Mouse (Mus musculus) thymus, adult 2 months (tissue): ENCODE measurements at regions not wholly inside any gene's neighbourhood (a gene's known extent, or its start where the extent isn't known, plus 50 kb on each side); places are given as distances from the start of the nearest gene placed in this dataset.
A peak's percentile ranks its signal among the peaks of the same experiment; 100 is the strongest.

Experiments
- DNase-seq: peaks from one replicate; pipeline ENCODE4 v3.0.0; 2021
- H3K27ac ChIP-seq: fragments of 200-500 bp; 2 replicates; pipeline ENCODE4 v1.5.1; 2012; ENCODE audit warnings: low read length, control low read depth; ENCODE audit not compliant: control insufficient read depth, insufficient read depth
- H3K27me3 ChIP-seq: fragments of 200-500 bp; 2 replicates; pipeline ENCODE4 v1.6.1; 2012; ENCODE audit warnings: mild to moderate bottlenecking, low read length, moderate library complexity, mixed read lengths; ENCODE audit not compliant: control insufficient read depth, insufficient read depth
- H3K36me3 ChIP-seq: fragments of 200-500 bp; 2 replicates; pipeline ENCODE4 v1.6.1; 2012; ENCODE audit warnings: mild to moderate bottlenecking, low read length, moderate library complexity; ENCODE audit not compliant: control insufficient read depth, insufficient read depth
- H3K4me1 ChIP-seq: fragments of 200-500 bp; replicated peaks from 2 replicates; pipeline ENCODE4 v1.6.1; 2012; ENCODE audit warnings: low read length; ENCODE audit not compliant: control insufficient read depth, insufficient read depth
- H3K4me3 ChIP-seq: fragments of 200-500 bp; 2 replicates; pipeline ENCODE4 v1.5.1; 2012; ENCODE audit warnings: mild to moderate bottlenecking, low read length, control low read depth, moderate library complexity; ENCODE audit not compliant: control insufficient read depth, insufficient read depth
- CTCF ChIP-seq: fragments of 200-500 bp; IDR thresholded peaks from 2 replicates; pipeline ENCODE4 v1.5.1; 2012; ENCODE audit warnings: mild to moderate bottlenecking, control low read depth, low read length, moderate library complexity, borderline replicate concordance; ENCODE audit not compliant: control insufficient read depth, poor library complexity, insufficient read depth; ENCODE audit errors: extremely low read depth
- POLR2A ChIP-seq: fragments of 200-500 bp; IDR thresholded peaks from 2 replicates; pipeline ENCODE4 v1.6.1; 2012; ENCODE audit warnings: mild to moderate bottlenecking, low read length, control low read depth, moderate library complexity; ENCODE audit not compliant: control insufficient read depth, poor library complexity, insufficient read depth; ENCODE audit errors: extremely low read depth
- WGBS: fragments of 180-500 bp; shearing (Covaris S2); methylation state at CpG from one replicate; pipeline ENCODE4 v1.1.7; 2018; 5-methylcytosine and 5-hydroxymethylcytosine counted together

GRCm38 (mm10) chr16:95921169-95921568 is 69.6 kb downstream of the Psmg1 start:
- H3K4me1 ChIP-seq, result peaks cover 32% of the 10 kb centered on the region
- 73% methylated on average over 4 of the region's 4 CpGs for WGBS
- no peaks in the 10 kb centered on the region for H3K27me3 ChIP-seq
- no peak for TF ChIP-seq CTCF
- no peak for TF ChIP-seq POLR2A
- no peak overlapping the region for H3K27ac ChIP-seq
- H3K4me3 ChIP-seq, result no peak overlapping the region
- no peaks in the 10 kb centered on the region for H3K36me3 ChIP-seq
- DNase-seq, result no peak

GRCm38 (mm10) chr16:95918651-95919425 is 71.9 kb downstream of the Psmg1 start:
- no peak overlapping the region for H3K27ac ChIP-seq
- WGBS, result 97% methylated on average over 16 of the region's 16 CpGs
- no peak overlapping the region for H3K4me3 ChIP-seq
- TF ChIP-seq CTCF (no peak), POLR2A (no peak)
- H3K36me3 ChIP-seq, result no peaks in the 10 kb centered on the region
- DNase-seq, result no peak
- H3K4me1 ChIP-seq, result peaks cover 23% of the 10 kb centered on the region
- no peaks in the 10 kb centered on the region for H3K27me3 ChIP-seq

- no peaks in the 10 kb centered on the region for H3K36me3 ChIP-seq
- WGBS, result 90% methylated on average over 14 of the region's 14 CpGs
- no peak for DNase-seq
- H3K27ac ChIP-seq, result peak overlapping the region; percentile 67
- no peak for TF ChIP-seq POLR2A
- no peak for TF ChIP-seq CTCF
- no peaks in the 10 kb centered on the region for H3K27me3 ChIP-seq
- H3K4me3 ChIP-seq, result no peak overlapping the region
- H3K4me1 ChIP-seq, result peaks cover 23% of the 10 kb centered on the region
These were observed 72.9 kb downstream of the Psmg1 start for GRCm38 (mm10) chr16:95917635-95918407.

GRCm38 (mm10) chr16:95913879-95914278 is 76.9 kb downstream of the Psmg1 start:
- Histone ChIP-seq H3K4me1 (peaks cover 21% of the 10 kb centered on the region), H3K27me3 (no peaks in the 10 kb centered on the region), H3K4me3 (no peak overlapping the region), H3K27ac (no peak overlapping the region), H3K36me3 (no peaks in the 10 kb centered on the region)
- no peak for DNase-seq
- 87% methylated on average over 5 of the region's 5 CpGs for WGBS
- no peak for TF ChIP-seq POLR2A
- TF ChIP-seq CTCF, result no peak

GRCm38 (mm10) chr16:95904531-95905165 is 86.1 kb downstream of the Psmg1 start:
- no peaks in the 10 kb centered on the region for H3K36me3 ChIP-seq
- TF ChIP-seq CTCF, result no peak
- no peak for TF ChIP-seq POLR2A
- H3K4me1 ChIP-seq, result peaks cover 32% of the 10 kb centered on the region
- H3K4me3 ChIP-seq, result no peak overlapping the region
- H3K27ac ChIP-seq, result peak overlapping the region; percentile 33
- 79% methylated on average over 6 of the region's 6 CpGs for WGBS
- H3K27me3 ChIP-seq, result no peaks in the 10 kb centered on the region
- peak; percentile 35 for DNase-seq

GRCm38 (mm10) chr16:95903383-95903913 is 87.3 kb downstream of the Psmg1 start:
- no peaks in the 10 kb centered on the region for H3K27me3 ChIP-seq
- H3K4me3 ChIP-seq, result 0 out of 2 replicates have a peak overlapping the region, but pooled peaks have one; percentile 3
- H3K27ac ChIP-seq, result peak overlapping the region; percentile 67
- peaks cover 42% of the 10 kb centered on the region for H3K4me1 ChIP-seq
- H3K36me3 ChIP-seq, result no peaks in the 10 kb centered on the region
- no peak for TF ChIP-seq CTCF
- TF ChIP-seq POLR2A, result no peak
- peak; percentile 43 for DNase-seq
- WGBS, result 59% methylated on average over 3 of the region's 3 CpGs

GRCm38 (mm10) chr16:95902177-95902576 is 88.6 kb downstream of the Psmg1 start:
- no peak for DNase-seq
- TF ChIP-seq CTCF, result no peak
- no peak for TF ChIP-seq POLR2A
- no peaks in the 10 kb centered on the region for H3K27me3 ChIP-seq
- H3K27ac ChIP-seq, result peak overlapping the region; percentile 93
- no peaks in the 10 kb centered on the region for H3K36me3 ChIP-seq
- peaks cover 51% of the 10 kb centered on the region for H3K4me1 ChIP-seq
- H3K4me3 ChIP-seq, result no peak overlapping the region
- 100% methylated on average over 1 of the region's 1 CpGs for WGBS
